Mouse (Mus musculus): Measurements from ENCODE around the gene Gm11627.

Gene Gm11627

GRCm38 (mm10) chr11:102605553-102606416 is 26.5 kb upstream of the Gm11627 start:
- no peak for TF ChIP-seq GATA4 (IDR thresholded peaks at IDR 0.05; ENCODE audit: insufficient replicate concordance, low read length)

- no peak for TF ChIP-seq GATA4 (IDR thresholded peaks at IDR 0.05; ENCODE audit: insufficient replicate concordance, low read length)
Measured at GRCm38 (mm10) chr11:102604777-102605552, 25.7 kb upstream of the Gm11627 start.

- TF ChIP-seq GATA4 (IDR thresholded peaks at IDR 0.05; ENCODE audit: insufficient replicate concordance, low read length): no peak
Measured at GRCm38 (mm10) chr11:102604010-102604584, 24.8 kb upstream of the Gm11627 start, which contains the start of gene Fzd2. Gene Fzd2 (plus strand): TSS chr11:102604396.

GRCm38 (mm10) chr11:102603496-102603850 is 24.2 kb upstream of the Gm11627 start:
- no peak for TF ChIP-seq GATA4 (IDR thresholded peaks at IDR 0.05; ENCODE audit: insufficient replicate concordance, low read length)

DNA sequence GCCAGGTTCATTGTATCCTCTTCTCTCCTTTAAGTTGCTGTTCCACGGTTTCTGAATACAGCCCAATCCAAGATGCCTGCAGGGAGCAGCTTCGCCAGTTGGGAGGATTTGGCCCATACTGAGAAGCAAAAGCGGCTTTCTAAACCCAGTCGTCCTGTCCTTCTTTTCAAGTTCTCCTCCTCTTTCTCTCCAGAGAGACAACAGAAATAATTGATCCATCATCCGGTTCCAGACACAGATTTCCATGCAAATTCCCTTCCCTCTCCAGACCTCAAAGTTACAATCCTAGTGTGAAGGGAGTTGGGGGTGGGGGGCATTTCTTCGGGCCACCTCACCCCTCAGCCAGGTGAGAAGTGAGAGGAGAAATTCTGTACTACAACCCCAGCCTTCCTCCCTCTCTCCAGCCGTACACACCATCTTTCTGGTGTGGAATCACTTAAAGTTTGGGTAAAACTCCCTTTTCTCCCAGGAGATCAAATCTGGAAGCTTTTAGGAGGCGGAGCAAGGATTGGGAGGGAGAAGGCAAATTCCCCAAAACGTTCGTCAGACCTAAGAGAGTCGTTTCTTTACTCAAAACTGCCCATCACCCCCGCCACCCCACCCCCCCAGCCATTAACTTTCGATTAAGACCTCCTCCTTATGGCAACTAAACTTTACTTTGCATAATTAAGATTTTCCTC is 23.7 kb upstream of the Gm11627 start:
- no peak for TF ChIP-seq GATA4 (IDR thresholded peaks at IDR 0.05; ENCODE audit: insufficient replicate concordance, low read length)

- no peak for TF ChIP-seq GATA4 (IDR thresholded peaks at IDR 0.05; ENCODE audit: insufficient replicate concordance, low read length)
Measured at GRCm38 (mm10) chr11:102599912-102600311, 20.7 kb upstream of the Gm11627 start.

DNA sequence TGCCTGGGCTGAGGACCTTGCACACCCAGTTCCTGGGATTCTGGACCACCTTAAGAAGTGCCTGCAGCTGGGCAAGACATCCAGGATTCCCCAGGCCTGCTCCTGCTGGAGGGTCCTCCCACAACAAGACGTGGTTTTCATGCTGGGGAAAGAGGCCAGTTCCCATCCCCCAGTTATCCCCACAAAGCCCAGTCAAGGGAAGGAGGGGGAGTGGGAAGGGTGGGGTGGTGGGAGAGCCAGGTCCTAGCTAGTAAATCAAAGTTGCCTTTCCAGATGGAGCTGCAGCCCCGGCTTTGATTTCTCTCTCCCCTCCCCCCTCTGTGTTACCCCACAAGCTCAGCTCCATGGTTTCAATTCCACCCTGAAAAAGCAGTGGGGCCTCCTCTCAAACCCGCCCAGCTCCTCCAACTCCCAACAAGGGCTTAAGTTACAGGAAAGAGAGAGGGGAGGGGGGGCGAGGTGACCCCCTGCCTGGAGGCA is 16.1 kb upstream of the Gm11627 start:
- TF ChIP-seq GATA4 (IDR thresholded peaks at IDR 0.05; ENCODE audit: insufficient replicate concordance, low read length): no peak

DNA sequence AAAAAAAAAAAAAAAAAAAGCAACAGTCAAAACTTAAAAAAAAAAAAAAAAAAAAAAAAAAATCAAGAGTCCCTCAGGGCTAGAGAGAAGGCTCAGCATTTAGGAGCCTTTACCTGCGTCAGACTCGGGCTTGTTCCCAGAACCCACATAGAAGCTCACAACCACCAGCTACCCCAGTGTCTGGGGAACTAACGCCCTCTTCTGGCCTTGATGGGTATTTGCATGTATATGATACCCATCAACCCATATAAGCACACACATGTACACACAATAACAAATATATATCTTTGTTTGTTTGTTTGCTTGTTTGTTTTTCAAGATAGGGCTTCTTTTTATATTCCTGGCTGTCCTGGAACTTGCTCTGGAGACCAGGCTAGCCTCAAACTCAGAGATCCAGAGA is 8.3 kb upstream of the Gm11627 start:
- no peak for TF ChIP-seq GATA4 (IDR thresholded peaks at IDR 0.05; ENCODE audit: insufficient replicate concordance, low read length)

- TF ChIP-seq GATA4 (IDR thresholded peaks at IDR 0.05; ENCODE audit: insufficient replicate concordance, low read length): no peak
Measured at GRCm38 (mm10) chr11:102586445-102587130, 7.3 kb upstream of the Gm11627 start.

DNA sequence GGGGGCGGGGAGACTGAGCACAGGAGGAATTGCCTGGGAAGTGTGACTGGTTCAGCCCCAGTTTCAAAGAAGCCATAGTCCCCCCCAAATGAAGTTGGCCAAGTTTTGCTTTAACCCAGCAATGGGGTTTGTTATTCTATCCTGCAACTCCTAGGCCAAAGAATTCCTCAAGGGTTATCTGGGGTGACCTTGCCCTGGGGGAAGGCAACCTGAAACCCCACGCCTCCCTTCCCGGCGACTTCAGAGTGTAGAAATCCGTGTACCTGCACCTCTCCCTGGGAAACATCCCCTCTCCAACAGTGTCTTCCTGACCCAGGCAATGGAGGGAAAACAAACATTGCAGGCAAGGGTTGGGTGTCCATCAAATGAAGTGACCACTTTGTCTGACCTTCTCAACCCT is 3.5 kb upstream of the Gm11627 start:
- TF ChIP-seq GATA4 (IDR thresholded peaks at IDR 0.05; ENCODE audit: insufficient replicate concordance, low read length): no peak

DNA sequence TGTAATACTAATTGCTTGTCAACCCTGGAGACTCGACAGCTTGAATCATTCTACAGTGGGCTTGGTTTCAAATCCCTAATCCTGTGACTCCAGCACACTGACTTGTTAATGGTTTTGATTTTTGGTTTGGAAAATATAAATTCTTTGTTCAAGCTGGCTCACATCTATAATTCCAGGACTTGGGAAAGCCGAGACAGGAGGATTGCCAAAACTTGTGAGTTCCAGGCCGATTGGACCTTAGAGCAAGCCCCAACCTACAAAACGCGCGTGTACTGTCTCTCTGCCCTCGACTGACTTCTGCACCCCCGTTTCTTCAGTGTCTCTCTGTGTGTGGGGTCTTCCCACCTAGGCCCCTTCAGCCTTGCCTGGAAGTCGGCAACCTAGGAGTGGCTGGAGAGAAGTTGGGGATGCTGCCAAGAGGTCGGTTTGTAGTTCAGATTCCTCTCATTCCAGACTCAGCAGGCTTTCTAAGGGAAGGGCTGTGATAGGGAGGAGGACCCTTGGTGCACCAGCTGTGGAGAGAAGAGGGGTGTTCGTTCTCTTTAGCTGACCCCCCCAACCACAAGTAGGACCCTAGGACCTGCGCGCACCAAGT is 2.9 kb upstream of the Gm11627 start:
- no peak for TF ChIP-seq GATA4 (IDR thresholded peaks at IDR 0.05; ENCODE audit: insufficient replicate concordance, low read length)

GRCm38 (mm10) chr11:102581281-102582015 is 2.2 kb upstream of the Gm11627 start:
- no peak for TF ChIP-seq GATA4 (IDR thresholded peaks at IDR 0.05; ENCODE audit: insufficient replicate concordance, low read length)

- TF ChIP-seq GATA4 (IDR thresholded peaks at IDR 0.05; ENCODE audit: insufficient replicate concordance, low read length): no peak
Measured at GRCm38 (mm10) chr11:102580034-102580330, 721 bp upstream of the Gm11627 start.
